ENCODE assay signal across 9 mouse cellular contexts in genomic region chr5:141524801-141525715, GRCm38 (mm10).
DNase-seq lines count a peak whose midpoint lies in the region; ATAC-seq and TF ChIP-seq lines count a peak whose summit lies in the region.
"Had no signal": no experiment of that assay in that cellular context is flagged by ENCODE, and none has a peak within 500 bp of the region (broad histone marks: within the 10 kb centered on the region; RNA-seq: fewer than 3 reads in every experiment).

No protein-coding gene starts in this region.

- H3K27me3 ChIP-seq in cerebellum, adult 2 months (ENCODE audit: control insufficient read depth, insufficient read depth, low read length) = no peaks in the 10 kb centered on the region
- no peaks in the 10 kb centered on the region for H3K27me3 ChIP-seq in midbrain, embryonic 15.5 days (replicated peaks)
- H3K27me3 ChIP-seq in midbrain, embryonic 10.5 days (ENCODE audit: low read depth, poor library complexity, severe bottlenecking) = no peaks in the 10 kb centered on the region
- no peaks in the 10 kb centered on the region for H3K27me3 ChIP-seq in limb, embryonic 14.5 days (ENCODE audit: control insufficient read depth, insufficient read depth, low read length)

- H3K4me3 ChIP-seq in cerebellum, adult 2 months (replicated peaks; ENCODE audit: insufficient read depth, low read depth, low read length) = peak overlapping the region; percentile 32
- no peak overlapping the region for H3K4me3 ChIP-seq in midbrain, embryonic 15.5 days
- no peak overlapping the region for H3K4me3 ChIP-seq in midbrain, embryonic 10.5 days
- no peak overlapping the region for H3K4me3 ChIP-seq in limb, embryonic 14.5 days (replicated peaks; ENCODE audit: low read length)

- ATAC-seq in midbrain, embryonic 15.5 days (replicated peaks) = no peak
- ATAC-seq in limb, embryonic 14.5 days (ENCODE audit: low FRiP score, low read depth) = no peak

- TF ChIP-seq POLR2A in cerebellum, adult 2 months (IDR thresholded peaks at IDR 0.05; ENCODE audit: borderline replicate concordance, insufficient read depth, low read length) = no peak
- no peak for TF ChIP-seq POLR2A in limb, embryonic 14.5 days (IDR thresholded peaks at IDR 0.05; ENCODE audit: borderline replicate concordance, extremely low read depth, insufficient read depth, insufficient read length)

- 0 out of 2 replicates have a peak, but pooled peaks cover 5% of the 10 kb centered on the region for H3K9me3 ChIP-seq in midbrain, embryonic 15.5 days
- H3K9me3 ChIP-seq in midbrain, embryonic 10.5 days (replicated peaks) = no peaks in the 10 kb centered on the region
- H3K9me3 ChIP-seq in limb, embryonic 14.5 days (ENCODE audit: control insufficient read depth, low read length) = no peaks in the 10 kb centered on the region; the same call in 1 of the 2 replicates

- WGBS in cerebellum, adult 2 months = 34% methylated on average over 13 of the region's 13 CpGs
- 44% methylated on average over 13 of the region's 13 CpGs for WGBS in midbrain, embryonic 15.5 days
- 70% methylated on average over 13 of the region's 13 CpGs for WGBS in midbrain, embryonic 10.5 days
- 21% methylated on average over 13 of the region's 13 CpGs for WGBS in limb, embryonic 14.5 days

- H3K4me1 ChIP-seq in cerebellum, adult 2 months (ENCODE audit: control insufficient read depth, insufficient read depth, low read length) = no peaks in the 10 kb centered on the region
- H3K4me1 ChIP-seq in midbrain, embryonic 15.5 days = peaks cover 10% of the 10 kb centered on the region
- H3K4me1 ChIP-seq in midbrain, embryonic 10.5 days = no peaks in the 10 kb centered on the region
- no peaks in the 10 kb centered on the region for H3K4me1 ChIP-seq in limb, embryonic 14.5 days (ENCODE audit: control insufficient read depth, insufficient read depth, low read length)

- no peak for TF ChIP-seq CTCF in cerebellum, adult 2 months (IDR thresholded peaks at IDR 0.05; ENCODE audit: borderline replicate concordance, insufficient read depth, low read depth, low read length)

- no peak overlapping the region for H3K9ac ChIP-seq in midbrain, embryonic 15.5 days
- no peak overlapping the region for H3K9ac ChIP-seq in limb, embryonic 14.5 days (ENCODE audit: low read depth, low read length, severe bottlenecking)
- H3K9ac ChIP-seq: liver, embryonic 14.5 days had no signal

- no peaks in the 10 kb centered on the region for H3K36me3 ChIP-seq in midbrain, embryonic 15.5 days (replicated peaks)
- no peaks in the 10 kb centered on the region for H3K36me3 ChIP-seq in midbrain, embryonic 10.5 days
- no peaks in the 10 kb centered on the region for H3K36me3 ChIP-seq in limb, embryonic 14.5 days (ENCODE audit: control insufficient read depth, insufficient read depth, low read length)

- DNase-seq in cerebellum, adult 2 months = no peak
- DNase-seq in cerebellum, adult 18-20 months = no peak
- peak; percentile 7 for DNase-seq in heart, postnatal 4 days
- DNase-seq in heart, adult 9 months (ENCODE audit: low spot score in 2 of 2) = no peak
- no peak for DNase-seq in midbrain, embryonic 10.5 days (ENCODE audit: low spot score)
- peak; percentile 3 for DNase-seq in limb, embryonic 14.5 days (ENCODE audit: low spot score)
- no peak for DNase-seq in c-Kit-positive CD71-positive TER-119-positive erythroid progenitor cells, embryonic 14.5 days (ENCODE audit: low spot score)

- H3K27ac ChIP-seq in cerebellum, adult 2 months (ENCODE audit: insufficient read depth, low read length) = no peak overlapping the region
- no peak overlapping the region for H3K27ac ChIP-seq in midbrain, embryonic 15.5 days
- no peak overlapping the region for H3K27ac ChIP-seq in midbrain, embryonic 10.5 days (replicated peaks)
- no peak overlapping the region for H3K27ac ChIP-seq in limb, embryonic 14.5 days (replicated peaks; ENCODE audit: low read depth, low read length)
- H3K27ac ChIP-seq: liver, embryonic 14.5 days had no signal

- peak overlapping the region; percentile 12; the same call in 1 of the 2 replicates for H3K4me2 ChIP-seq in midbrain, embryonic 15.5 days
- no peak overlapping the region; the same call in 1 of the 2 replicates for H3K4me2 ChIP-seq in limb, embryonic 14.5 days (replicated peaks; ENCODE audit: low read depth, low read length, severe bottlenecking)

Comparison
In these comparisons a context has a peak if more than half of its experiments do, and no peak if none do; other contexts are left out.
1. DNase-seq: peak in heart, postnatal 4 days (single experiment) and limb, embryonic 14.5 days (single experiment); none in cerebellum, adult 2 months (0 of 2), cerebellum, adult 18-20 months (0 of 2), heart, adult 9 months (0 of 2), midbrain, embryonic 10.5 days (single experiment) and c-Kit-positive CD71-positive TER-119-positive erythroid progenitor cells, embryonic 14.5 days (single experiment).